18 mouse cellular contexts compared by ENCODE assay signal in the genomic region with DNA sequence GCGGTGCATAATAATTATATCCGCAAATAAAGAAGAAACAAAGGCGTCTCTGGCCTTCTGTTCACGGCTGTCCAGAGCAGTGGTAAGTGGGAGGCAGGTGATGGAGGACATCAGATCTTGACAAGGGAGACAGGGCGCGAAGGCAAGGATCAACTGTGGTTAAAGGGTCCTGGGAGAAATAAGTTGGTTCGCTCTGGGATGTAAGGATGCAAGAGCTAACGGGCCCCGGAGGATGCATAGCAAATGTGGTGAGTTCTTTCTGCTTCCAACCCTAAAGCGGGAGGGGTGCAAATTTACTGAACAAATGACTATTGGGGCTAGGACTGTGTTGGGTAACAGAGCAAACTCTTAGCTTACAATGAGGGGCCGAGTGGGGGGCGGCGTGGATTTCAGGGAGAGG. TPM values are rescaled to one million over a fixed set of nuclear protein-coding genes. Genes with fewer than 3 reads are reported as not detected.
DNase-seq lines count a peak whose midpoint lies in the region; ATAC-seq and TF ChIP-seq lines count a peak whose summit lies in the region.
"Had no signal": no experiment of that assay in that cellular context is flagged by ENCODE, and none has a peak within 500 bp of the region (broad histone marks: within the 10 kb centered on the region; RNA-seq: fewer than 3 reads in every experiment).

No protein-coding gene starts in this region.

- peaks cover 35% of the 10 kb centered on the region for H3K4me1 ChIP-seq in embryonic facial prominence, embryonic 10.5 days
- H3K4me1 ChIP-seq in forebrain, postnatal 0 days (ENCODE audit: insufficient read depth) = no peaks in the 10 kb centered on the region
- H3K4me1 ChIP-seq in limb, embryonic 11.5 days (ENCODE audit: control insufficient read depth, insufficient read depth, low read length) = peaks cover 8% of the 10 kb centered on the region; the same call in 1 of the 2 replicates
- peaks cover 3% of the 10 kb centered on the region for H3K4me1 ChIP-seq in intestine, embryonic 16.5 days (ENCODE audit: control insufficient read depth, insufficient read depth, low read length)

- no peak for ATAC-seq in forebrain, postnatal 0 days
- ATAC-seq in limb, embryonic 11.5 days (ENCODE audit: insufficient number of reproducible peaks, low FRiP score, low TSS enrichment, low read depth) = no peak
- ATAC-seq in intestine, embryonic 16.5 days = no peak
- ATAC-seq: intestine, postnatal 0 days; liver, embryonic 12.5 days; lung, postnatal 0 days had no signal

- DNase-seq in embryonic facial prominence, embryonic 10.5 days (ENCODE audit: low spot score) = peak; percentile 33
- DNase-seq in forebrain, postnatal 0 days = peak; percentile 53
- peak; percentile 53 for DNase-seq in limb, embryonic 11.5 days (ENCODE audit: low spot score)
- DNase-seq in neural tube, embryonic 10.5 days (ENCODE audit: extremely low spot score, low spot score) = peak; percentile 47
- DNase-seq in heart, postnatal 10 days = no peak
- no peak for DNase-seq in frontal cortex, postnatal 36 days (ENCODE audit: low spot score in 2 of 2)
- no peak for DNase-seq in right cerebral cortex, postnatal 4 days
- DNase-seq: adrenal gland, postnatal 25 days; cerebellum, postnatal 36 days; heart, adult 18-20 months; thymus, adult 2 months had no signal

- TF ChIP-seq CTCF in forebrain, postnatal 0 days (IDR thresholded peaks at IDR 0.05; ENCODE audit: low read depth) = no peak

- WGBS in embryonic facial prominence, embryonic 10.5 days = 2% methylated on average over 13 of the region's 13 CpGs
- 3% methylated on average over 13 of the region's 13 CpGs for WGBS in forebrain, postnatal 0 days
- WGBS in limb, embryonic 11.5 days = 5% methylated on average over 13 of the region's 13 CpGs
- WGBS in intestine, embryonic 16.5 days = 6% methylated on average over 13 of the region's 13 CpGs

- H3K4me2 ChIP-seq in forebrain, postnatal 0 days (ENCODE audit: low read depth) = peak overlapping the region; percentile 55
- no peak overlapping the region for H3K4me2 ChIP-seq in limb, embryonic 11.5 days (ENCODE audit: low read depth, severe bottlenecking)
- H3K4me2 ChIP-seq in intestine, embryonic 16.5 days (ENCODE audit: low read depth, low read length) = no peak overlapping the region

- H3K27ac ChIP-seq in embryonic facial prominence, embryonic 10.5 days (replicated peaks) = no peak overlapping the region
- H3K27ac ChIP-seq in forebrain, postnatal 0 days (ENCODE audit: low read depth, low read length) = peak overlapping the region; percentile 62; the same call in 1 of the 2 replicates
- no peak overlapping the region for H3K27ac ChIP-seq in limb, embryonic 11.5 days (replicated peaks; ENCODE audit: low read depth, low read length)
- H3K27ac ChIP-seq in intestine, embryonic 16.5 days (ENCODE audit: low read length) = no peak overlapping the region
- H3K27ac ChIP-seq: embryonic facial prominence, embryonic 15.5 days; liver, embryonic 12.5 days had no signal

- H3K36me3 ChIP-seq in embryonic facial prominence, embryonic 10.5 days (replicated peaks) = no peaks in the 10 kb centered on the region
- H3K36me3 ChIP-seq in forebrain, postnatal 0 days (ENCODE audit: insufficient read depth) = no peaks in the 10 kb centered on the region
- H3K36me3 ChIP-seq in limb, embryonic 11.5 days (ENCODE audit: control insufficient read depth, insufficient read depth, low read length) = no peaks in the 10 kb centered on the region
- no peaks in the 10 kb centered on the region for H3K36me3 ChIP-seq in intestine, embryonic 16.5 days (ENCODE audit: control insufficient read depth, insufficient read depth, low read length)
- H3K36me3 ChIP-seq: embryonic facial prominence, embryonic 15.5 days; liver, embryonic 12.5 days had no signal

- peak overlapping the region; percentile 41 for H3K9ac ChIP-seq in forebrain, postnatal 0 days
- no peak overlapping the region for H3K9ac ChIP-seq in limb, embryonic 11.5 days (ENCODE audit: low read length)
- no peak overlapping the region for H3K9ac ChIP-seq in intestine, embryonic 16.5 days (ENCODE audit: low read depth, low read length)
- H3K9ac ChIP-seq: embryonic facial prominence, embryonic 15.5 days; liver, embryonic 12.5 days had no signal

- H3K27me3 ChIP-seq in embryonic facial prominence, embryonic 10.5 days (replicated peaks; ENCODE audit: low read depth, poor library complexity, severe bottlenecking) = peaks cover 98% of the 10 kb centered on the region
- H3K27me3 ChIP-seq in forebrain, postnatal 0 days (ENCODE audit: insufficient read depth, low read length) = peaks cover 21% of the 10 kb centered on the region
- H3K27me3 ChIP-seq in limb, embryonic 11.5 days (ENCODE audit: control insufficient read depth, insufficient read depth, low read length) = peaks cover 88% of the 10 kb centered on the region
- H3K27me3 ChIP-seq in intestine, embryonic 16.5 days (replicated peaks; ENCODE audit: control insufficient read depth, insufficient read depth, low read length) = peaks cover 78% of the 10 kb centered on the region

- H3K4me3 ChIP-seq in embryonic facial prominence, embryonic 10.5 days = no peak overlapping the region
- H3K4me3 ChIP-seq in forebrain, postnatal 0 days (ENCODE audit: low read depth, low read length) = peak overlapping the region; percentile 43
- H3K4me3 ChIP-seq in limb, embryonic 11.5 days (ENCODE audit: low read depth, low read length) = no peak overlapping the region
- no peak overlapping the region for H3K4me3 ChIP-seq in intestine, embryonic 16.5 days (ENCODE audit: low read length)
- H3K4me3 ChIP-seq: embryonic facial prominence, embryonic 15.5 days; liver, embryonic 12.5 days had no signal

- intact Hi-C loops in heart, postnatal 10 days (cut with DNase I) = no loop called here

- no peaks in the 10 kb centered on the region for H3K9me3 ChIP-seq in embryonic facial prominence, embryonic 10.5 days
- no peaks in the 10 kb centered on the region for H3K9me3 ChIP-seq in forebrain, postnatal 0 days (ENCODE audit: low read length)
- H3K9me3 ChIP-seq in limb, embryonic 11.5 days (ENCODE audit: control insufficient read depth, low read length) = no peaks in the 10 kb centered on the region
- H3K9me3 ChIP-seq in intestine, embryonic 16.5 days (ENCODE audit: control insufficient read depth, low read length) = no peaks in the 10 kb centered on the region
- H3K9me3 ChIP-seq: embryonic facial prominence, embryonic 15.5 days; liver, embryonic 12.5 days had no signal

RNA-seq across cellular contexts. Expression of a gene that starts 5.1 kb away (rescaled TPM):
- 0.05 and 0.15 TPM in 2 replicates for polyA plus RNA-seq in embryonic facial prominence, embryonic 10.5 days (2016; fragmentation: Nextera tagmentation; extraction: Ambion mirVana)
- total RNA-seq in forebrain, postnatal 0 days (2014; rRNA removed) = 23.5 and 37.4 TPM in 2 replicates
- polyA plus RNA-seq in forebrain, postnatal 0 days (2015; fragmentation: Nextera tagmentation; extraction: Ambion mirVana) = 7.4 and 10.8 TPM in 2 replicates
- polyA plus RNA-seq in limb, embryonic 11.5 days (2014; fragmentation: Nextera tagmentation; extraction: Ambion mirVana) = not detected in 2 replicates
- total RNA-seq in heart, postnatal 10 days (2021) = not detected
- polyA plus RNA-seq in intestine, embryonic 16.5 days (2015; fragmentation: Nextera tagmentation; extraction: Ambion mirVana) = not detected in 2 replicates
- total RNA-seq: adrenal gland, postnatal 25 days; heart, adult 18-20 months; neutrophil, adult 5-6 weeks had no signal
- polyA plus RNA-seq: heart, postnatal 0 days; intestine, postnatal 0 days; liver, embryonic 12.5 days; lung, postnatal 0 days had no signal

RNA-seq across cellular contexts. Expression of a gene that starts 9.0 kb away (rescaled TPM):
- polyA plus RNA-seq in embryonic facial prominence, embryonic 10.5 days (2016; fragmentation: Nextera tagmentation; extraction: Ambion mirVana) = 14.4 and 16.7 TPM in 2 replicates
- 16.5 and 30.8 TPM in 2 replicates for total RNA-seq in forebrain, postnatal 0 days (2014; rRNA removed)
- 8.0 and 8.2 TPM in 2 replicates for polyA plus RNA-seq in forebrain, postnatal 0 days (2015; fragmentation: Nextera tagmentation; extraction: Ambion mirVana)
- 16.4 and 20.6 TPM in 2 replicates for polyA plus RNA-seq in limb, embryonic 11.5 days (2014; fragmentation: Nextera tagmentation; extraction: Ambion mirVana)
- 1 to 10 TPM; 7.5 to 8.2 TPM for total RNA-seq in heart, postnatal 10 days (2021)
- polyA plus RNA-seq in intestine, embryonic 16.5 days (2015; fragmentation: Nextera tagmentation; extraction: Ambion mirVana) = 1.0 and 3.8 TPM in 2 replicates

RNA-seq across cellular contexts. Expression of a gene that starts 49.5 kb away (rescaled TPM):
- 3.3 TPM in 2 replicates for polyA plus RNA-seq in embryonic facial prominence, embryonic 10.5 days (2016; fragmentation: Nextera tagmentation; extraction: Ambion mirVana)
- total RNA-seq in forebrain, postnatal 0 days (2014; rRNA removed) = 25.2 and 27.2 TPM in 2 replicates
- polyA plus RNA-seq in forebrain, postnatal 0 days (2015; fragmentation: Nextera tagmentation; extraction: Ambion mirVana) = 23.1 and 28.4 TPM in 2 replicates
- polyA plus RNA-seq in limb, embryonic 11.5 days (2014; fragmentation: Nextera tagmentation; extraction: Ambion mirVana) = 4.1 and 4.6 TPM in 2 replicates
- total RNA-seq in heart, postnatal 10 days (2021) = 10 to 100 TPM; 18.3 to 22.1 TPM
- polyA plus RNA-seq in intestine, embryonic 16.5 days (2015; fragmentation: Nextera tagmentation; extraction: Ambion mirVana) = 3.5 and 4.0 TPM in 2 replicates

Comparison
In these comparisons a context has a peak if more than half of its experiments do, and no peak if none do; other contexts are left out.
1. DNase-seq: peak in embryonic facial prominence, embryonic 10.5 days (single experiment), forebrain, postnatal 0 days (single experiment), limb, embryonic 11.5 days (single experiment) and neural tube, embryonic 10.5 days (single experiment); none in heart, postnatal 10 days (0 of 2), frontal cortex, postnatal 36 days (0 of 2) and right cerebral cortex, postnatal 4 days (single experiment).